Mouse (Mus musculus) spleen, postnatal 36 days (tissue): ENCODE measurements around the gene Ube2t.

Experiments
- DNase-seq, 2 experiments: peaks; one replicate each; pipeline ENCODE4 v3.0.0; 2022; ENCODE audit warnings: low spot score in 2 of 2, mixed read lengths in 1 of 2

Gene Ube2t

GRCm38 (mm10) chr1:134962053-134962803 lies at the start of gene Ube2t:
Gene Ube2t (plus strand): TSS chr1:134962565.
- peak; percentile 95 for DNase-seq

GRCm38 (mm10) chr1:134913535-134913934 lies 48.8 kb upstream of the Ube2t start:
- no peak for DNase-seq

- no peak for DNase-seq
Measured at GRCm38 (mm10) chr1:134915421-134915820, 46.9 kb upstream of the Ube2t start.

- DNase-seq, result no peak
Measured at GRCm38 (mm10) chr1:134919010-134919409, 43.4 kb upstream of the Ube2t start.

- DNase-seq, result no peak
Measured at GRCm38 (mm10) chr1:134932431-134932830, 29.9 kb upstream of the Ube2t start.

- DNase-seq, result no peak
Measured at GRCm38 (mm10) chr1:134936335-134936734, 26.0 kb upstream of the Ube2t start.

- DNase-seq, result no peak
Measured at GRCm38 (mm10) chr1:134938233-134938632, 24.1 kb upstream of the Ube2t start.

- no peak for DNase-seq
Measured at GRCm38 (mm10) chr1:134940863-134941262, 21.5 kb upstream of the Ube2t start.

- DNase-seq, result no peak
Measured at GRCm38 (mm10) chr1:134942898-134943297, 19.5 kb upstream of the Ube2t start.

- DNase-seq, result no peak
Measured at GRCm38 (mm10) chr1:134947590-134947989, 14.8 kb upstream of the Ube2t start.

GRCm38 (mm10) chr1:134949946-134950345 lies 12.4 kb upstream of the Ube2t start:
- DNase-seq, result no peak

GRCm38 (mm10) chr1:134955050-134955636 lies 7.2 kb upstream of the Ube2t start:
- no peak for DNase-seq

- DNase-seq, result peak; percentile 89 to 92
Measured at GRCm38 (mm10) chr1:134955637-134956176, 6.7 kb upstream of the Ube2t start, which contains the start of gene Ppp1r12b. Gene Ppp1r12b (minus strand): TSS chr1:134955942.

- no peak for DNase-seq
Measured at GRCm38 (mm10) chr1:134960634-134961033, 1.7 kb upstream of the Ube2t start.

GRCm38 (mm10) chr1:134962821-134963220 lies 456 bp downstream of the Ube2t start:
- DNase-seq, result peak; percentile 28 to 36

GRCm38 (mm10) chr1:134965430-134965829 lies 3.1 kb downstream of the Ube2t start:
- DNase-seq, result no peak

- no peak for DNase-seq
Measured at GRCm38 (mm10) chr1:134972920-134973319, 10.6 kb downstream of the Ube2t start.

- DNase-seq, result no peak
Measured at GRCm38 (mm10) chr1:134987173-134987961, 25.0 kb downstream of the Ube2t start.

- no peak for DNase-seq
Measured at GRCm38 (mm10) chr1:134987962-134988341, 25.6 kb downstream of the Ube2t start.

GRCm38 (mm10) chr1:134989372-134989771 lies 27.0 kb downstream of the Ube2t start:
- DNase-seq, result peak; percentile 43 to 64

GRCm38 (mm10) chr1:134992046-134992645 lies 29.8 kb downstream of the Ube2t start:
- DNase-seq, result no peak

- DNase-seq, result no peak
Measured at GRCm38 (mm10) chr1:134994739-134995138, 32.4 kb downstream of the Ube2t start.
